Mouse (Mus musculus) ES-Bruce4 (cell line): ENCODE measurements around the gene Sox21.

ENCODE experiments used
- CTCF ChIP-seq: IDR thresholded peaks from one replicate; pipeline ENCODE4 v1.8.1; 2011; ENCODE audit warnings: low read depth, low read length
- POLR2A ChIP-seq: IDR thresholded peaks from one replicate; pipeline ENCODE4 v1.8.1; 2011; ENCODE audit warnings: low read length; ENCODE audit not compliant: insufficient read depth

DNA sequence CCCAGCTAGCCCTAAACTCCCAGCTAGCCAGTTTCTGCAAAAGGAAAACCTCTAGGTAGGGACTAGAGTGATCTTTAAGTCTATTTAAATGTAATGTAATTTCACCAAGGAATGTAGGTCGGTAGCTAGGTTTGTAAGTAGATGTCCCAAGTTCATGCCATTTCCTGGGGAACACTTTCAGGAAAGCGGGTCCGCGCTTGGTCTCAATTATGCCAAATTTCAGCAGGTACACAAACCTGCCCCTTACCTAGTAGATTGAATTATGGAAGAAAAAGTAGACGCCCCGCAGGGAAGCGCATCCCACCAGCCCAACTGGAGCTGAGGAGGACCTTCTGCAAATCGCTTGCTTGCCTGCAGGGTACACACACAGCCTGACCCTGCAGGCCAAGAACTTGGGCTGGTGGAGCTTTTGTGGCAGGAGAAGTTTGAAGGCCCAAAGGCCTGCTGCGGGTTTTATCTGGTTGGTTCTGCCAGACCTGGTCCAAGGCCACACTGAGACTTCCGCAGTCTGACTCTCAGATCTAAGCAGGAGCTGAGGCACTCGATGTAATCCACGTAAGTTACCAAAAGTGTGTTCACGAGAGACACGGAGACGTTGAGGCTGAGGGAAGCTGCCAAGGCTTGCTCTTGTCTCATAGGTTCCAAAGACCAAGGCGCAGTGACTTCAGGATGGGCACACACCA lies 11.6 kb downstream of the Sox21 start:
- TF ChIP-seq POLR2A, result no peak
- no peak for TF ChIP-seq CTCF
